Mouse (Mus musculus) stomach, postnatal 0 days (tissue): Measurements from ENCODE around the gene Dnah12.

Experiments
- CTCF ChIP-seq: IDR thresholded peaks from 2 replicates; pipeline ENCODE4 v1.5.1; 2016; ENCODE audit warnings: antibody characterized with exemption, low read depth, mild to moderate bottlenecking, moderate library complexity
- EP300 ChIP-seq: optimal IDR thresholded peaks from 2 replicates; pipeline ENCODE3; 2016; ENCODE audit warnings: antibody characterized with exemption

GRCm38 (mm10) chr14:26675371-26675770 is 17.7 kb upstream of the Dnah12 start:
- no peak for TF ChIP-seq EP300
- peak; percentile 57 for TF ChIP-seq CTCF
